Mouse (Mus musculus): ENCODE measurements around the gene Sc5d. TPM values are rescaled to one million over a fixed set of nuclear protein-coding genes. Genes with fewer than 3 reads are reported as not detected.

Gene Sc5d
- polyA plus RNA-seq, 1 experiment = 65.9 TPM

- no peaks in the 10 kb centered on the region for H3K4me1 ChIP-seq (ENCODE audit: control insufficient read depth, insufficient read depth, low read length)
- no peak overlapping the region for H3K27ac ChIP-seq (ENCODE audit: insufficient read depth, low read length)
- TF ChIP-seq POLR2A (IDR thresholded peaks at IDR 0.05; ENCODE audit: low read depth, low read length) (no peak), CTCF (IDR thresholded peaks at IDR 0.05; ENCODE audit: borderline replicate concordance, insufficient read depth, low read length) (no peak)
Observed at GRCm38 (mm10) chr9:42202271-42202670, 61.8 kb downstream of the Sc5d start.

More at GRCm38 (mm10) chr9:42202271-42202670, 61.8 kb downstream of the Sc5d start:
- H3K4me3 ChIP-seq (ENCODE audit: insufficient read depth, low read length) = no peak overlapping the region

Other genes starting within 250 kb of the Sc5d start
- 1.8 and 3.5 TPM in 2 replicates for gene Sorl1, start 140.0 kb downstream of the Sc5d start, polyA plus RNA-seq (2011; ENCODE audit: insufficient read length, low read depth, missing spikeins)
- 0.10 and 0.16 TPM in 2 replicates for gene Tecta, start 135.7 kb upstream of the Sc5d start, polyA plus RNA-seq (2011; ENCODE audit: insufficient read length, low read depth, missing spikeins)
- gene Tbcel, start 243.6 kb upstream of the Sc5d start, polyA plus RNA-seq (2011; ENCODE audit: insufficient read length, low read depth, missing spikeins) = 21.2 TPM in 2 replicates

Measured in embryonic fibroblast, embryonic 13.5 days (primary cell).